Mouse (Mus musculus) ES-Bruce4 (cell line): ENCODE results near the gene Itk. TPM values are rescaled to one million over a fixed set of nuclear protein-coding genes. Genes with fewer than 3 reads are reported as not detected.

Source experiments
- H3K27ac ChIP-seq: 2 replicates; pipeline ENCODE4 v1.5.1; 2012; ENCODE audit warnings: low read length, inconsistent platforms; ENCODE audit not compliant: insufficient read depth
- H3K27me3 ChIP-seq: 2 replicates; pipeline ENCODE4 v1.6.1; 2012; ENCODE audit warnings: mild to moderate bottlenecking, low read length, inconsistent platforms; ENCODE audit not compliant: control insufficient read depth, poor library complexity, insufficient read depth, severe bottlenecking
- H3K36me3 ChIP-seq: 2 replicates; pipeline ENCODE4 v1.6.1; 2012; ENCODE audit warnings: inconsistent platforms, mild to moderate bottlenecking, low read length, moderate library complexity; ENCODE audit not compliant: control insufficient read depth, poor library complexity, insufficient read depth, severe bottlenecking
- H3K4me1 ChIP-seq: one replicate; pipeline ENCODE4 v1.8.1; 2011; ENCODE audit warnings: low read length; ENCODE audit not compliant: control insufficient read depth, insufficient read depth
- H3K4me3 ChIP-seq: 2 replicates; pipeline ENCODE4 v1.5.1; 2011; ENCODE audit warnings: low read depth, mild to moderate bottlenecking, low read length
- H3K9ac ChIP-seq: 2 replicates; pipeline ENCODE4 v1.6.1; 2012; ENCODE audit warnings: low read depth, mild to moderate bottlenecking, inconsistent platforms; ENCODE audit not compliant: poor library complexity, severe bottlenecking
- H3K9me3 ChIP-seq: replicated peaks from 2 replicates; pipeline ENCODE4 v1.6.1; 2012; ENCODE audit warnings: mild to moderate bottlenecking, low read length, inconsistent platforms; ENCODE audit not compliant: control insufficient read depth, poor library complexity, insufficient read depth, severe bottlenecking
- CTCF ChIP-seq: IDR thresholded peaks from one replicate; pipeline ENCODE4 v1.8.1; 2011; ENCODE audit warnings: low read depth, low read length
- EP300 ChIP-seq: IDR thresholded peaks from 2 replicates; pipeline ENCODE4 v1.6.1; 2011; ENCODE audit warnings: low read depth, low read length; ENCODE audit not compliant: insufficient read depth
- POLR2A ChIP-seq: IDR thresholded peaks from one replicate; pipeline ENCODE4 v1.8.1; 2011; ENCODE audit warnings: low read length; ENCODE audit not compliant: insufficient read depth
- polyA plus RNA-seq: library from polyadenylated mRNA; stranded (reverse); fragments of >200 nt; gene quantifications from 2 replicates; pipeline ENCODE4 v1.2.4, GENCODE M21; 2011; ENCODE audit warnings: low read depth; ENCODE audit not compliant: missing spikeins, insufficient read depth, insufficient read length

Itk gene
- polyA plus RNA-seq, 1 experiment: not detected

GRCm38 (mm10) chr11:46395698-46396097 lies 6.4 kb upstream of the Itk start:
- H3K9ac ChIP-seq: no peak overlapping the region
- no peaks in the 10 kb centered on the region for H3K36me3 ChIP-seq
- H3K27ac ChIP-seq: no peak overlapping the region
- H3K9me3 ChIP-seq: no peaks in the 10 kb centered on the region
- H3K4me1 ChIP-seq: no peaks in the 10 kb centered on the region
- H3K4me3 ChIP-seq: no peak overlapping the region
- no peaks in the 10 kb centered on the region for H3K27me3 ChIP-seq
- TF ChIP-seq EP300 (no peak), CTCF (no peak), POLR2A (no peak)

GRCm38 (mm10) chr11:46395088-46395487 lies 5.8 kb upstream of the Itk start:
- Histone ChIP-seq H3K4me1 (no peaks in the 10 kb centered on the region), H3K27me3 (no peaks in the 10 kb centered on the region), H3K27ac (no peak overlapping the region), H3K36me3 (no peaks in the 10 kb centered on the region), H3K4me3 (no peak overlapping the region), H3K9ac (no peak overlapping the region), H3K9me3 (no peaks in the 10 kb centered on the region)
- TF ChIP-seq CTCF (no peak), POLR2A (no peak), EP300 (no peak)

DNA sequence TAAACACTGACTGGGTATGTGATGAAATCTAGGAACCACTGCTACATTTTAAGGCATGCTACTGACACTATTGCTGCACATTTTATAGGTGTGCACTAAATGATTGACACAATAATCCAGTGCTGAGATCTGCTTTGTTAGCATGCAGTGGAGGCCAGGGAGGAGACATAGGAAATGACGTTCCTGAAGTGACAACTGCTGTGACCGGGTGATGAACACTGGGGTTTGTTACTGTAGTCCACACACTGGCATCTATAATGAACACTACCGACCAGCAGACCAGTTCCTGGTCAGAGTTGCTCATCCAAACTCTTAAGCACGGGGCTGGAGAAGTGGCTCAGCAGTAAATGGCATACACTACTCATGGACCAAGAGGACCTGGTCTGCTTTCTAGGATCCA lies 4.1 kb upstream of the Itk start:
- H3K4me1 ChIP-seq: no peaks in the 10 kb centered on the region
- H3K36me3 ChIP-seq: no peaks in the 10 kb centered on the region
- H3K27me3 ChIP-seq: no peaks in the 10 kb centered on the region
- no peak overlapping the region for H3K9ac ChIP-seq
- no peak overlapping the region for H3K27ac ChIP-seq
- no peak for TF ChIP-seq EP300
- no peak for TF ChIP-seq POLR2A
- no peak for TF ChIP-seq CTCF
- H3K9me3 ChIP-seq: no peaks in the 10 kb centered on the region
- no peak overlapping the region for H3K4me3 ChIP-seq

GRCm38 (mm10) chr11:46392890-46393289 lies 3.6 kb upstream of the Itk start:
- H3K36me3 ChIP-seq: no peaks in the 10 kb centered on the region
- H3K27ac ChIP-seq: no peak overlapping the region
- H3K4me1 ChIP-seq: no peaks in the 10 kb centered on the region
- TF ChIP-seq POLR2A (no peak), CTCF (no peak), EP300 (no peak)
- H3K9ac ChIP-seq: no peak overlapping the region
- H3K27me3 ChIP-seq: no peaks in the 10 kb centered on the region
- H3K4me3 ChIP-seq: no peak overlapping the region
- H3K9me3 ChIP-seq: no peaks in the 10 kb centered on the region

- Histone ChIP-seq H3K9me3 (no peaks in the 10 kb centered on the region), H3K36me3 (no peaks in the 10 kb centered on the region), H3K4me1 (no peaks in the 10 kb centered on the region), H3K9ac (no peak overlapping the region), H3K27me3 (no peaks in the 10 kb centered on the region), H3K27ac (no peak overlapping the region), H3K4me3 (no peak overlapping the region)
- TF ChIP-seq CTCF (no peak), EP300 (no peak), POLR2A (no peak)
Measured at GRCm38 (mm10) chr11:46390621-46391020, 1.3 kb upstream of the Itk start.

GRCm38 (mm10) chr11:46388438-46388837 lies 877 bp downstream of the Itk start:
- Histone ChIP-seq H3K9me3 (no peaks in the 10 kb centered on the region), H3K27me3 (no peaks in the 10 kb centered on the region), H3K4me1 (no peaks in the 10 kb centered on the region), H3K36me3 (no peaks in the 10 kb centered on the region), H3K4me3 (no peak overlapping the region), H3K27ac (no peak overlapping the region), H3K9ac (no peak overlapping the region)
- no peak for TF ChIP-seq CTCF
- TF ChIP-seq POLR2A: no peak
- no peak for TF ChIP-seq EP300
